Mouse (Mus musculus) heart, adult 2 months (tissue): ENCODE data around the gene Mapk9.

Experiments
- CTCF ChIP-seq: fragments of 200-600 bp; IDR thresholded peaks from 2 replicates; pipeline ENCODE4 v1.8.1; 2022; ENCODE audit warnings: antibody characterized with exemption, mild to moderate bottlenecking, moderate library complexity
- POLR2A ChIP-seq: fragments of 200-500 bp; IDR thresholded peaks from 2 replicates; pipeline ENCODE4 v1.6.1; 2011; ENCODE audit warnings: mild to moderate bottlenecking, low read depth, low read length, control low read depth; ENCODE audit not compliant: insufficient read depth

- TF ChIP-seq CTCF = peak; percentile 86
- no peak for TF ChIP-seq POLR2A
Observed at GRCm38 (mm10) chr11:49869762-49870161, 23.2 kb downstream of the Mapk9 start.
